Mouse (Mus musculus) forebrain, embryonic 13.5 days (tissue): ENCODE results near the gene Ift43. TPM values are rescaled to one million over a fixed set of nuclear protein-coding genes. Genes with fewer than 3 reads are reported as not detected.

Experiments
- ATAC-seq: fragments of 200-750 bp; cut with Nextera tagmentation; 2 replicates; pipeline ENCODE4 v1.8.0; 2017
- H3K27ac ChIP-seq: fragments of 300-500 bp; sonication (generic); 2 replicates; pipeline ENCODE4 v1.5.1; 2015; ENCODE audit warnings: inconsistent platforms, mild to moderate bottlenecking, moderate library complexity
- H3K27me3 ChIP-seq: fragments of 300-500 bp; sonication (generic); 2 replicates; pipeline ENCODE4 v1.6.1; 2015; ENCODE audit warnings: mild to moderate bottlenecking, inconsistent platforms
- H3K36me3 ChIP-seq: fragments of 300-500 bp; sonication (generic); 2 replicates; pipeline ENCODE4 v1.6.1; 2015; ENCODE audit warnings: mild to moderate bottlenecking, inconsistent platforms; ENCODE audit not compliant: poor library complexity, severe bottlenecking
- H3K4me1 ChIP-seq: fragments of 300-500 bp; sonication (generic); 2 replicates; pipeline ENCODE4 v1.6.1; 2015; ENCODE audit warnings: inconsistent platforms
- H3K4me2 ChIP-seq: fragments of 300-500 bp; sonication (generic); 2 replicates; pipeline ENCODE4 v1.6.1; 2015; ENCODE audit warnings: inconsistent platforms, mild to moderate bottlenecking, moderate library complexity
- H3K4me3 ChIP-seq: fragments of 300-500 bp; sonication (generic); 2 replicates; pipeline ENCODE4 v1.5.1; 2015; ENCODE audit warnings: mild to moderate bottlenecking, inconsistent platforms
- H3K9ac ChIP-seq: fragments of 300-500 bp; sonication (generic); 2 replicates; pipeline ENCODE4 v1.6.1; 2015; ENCODE audit warnings: mild to moderate bottlenecking, inconsistent platforms
- H3K9me3 ChIP-seq: fragments of 300-500 bp; sonication (generic); replicated peaks from 2 replicates; pipeline ENCODE4 v1.6.1; 2016; ENCODE audit warnings: inconsistent platforms
- WGBS: fragments of 180-500 bp; shearing (Covaris S2); methylation state at CpG from one replicate; pipeline ENCODE4 v1.1.7; 2015; 5-methylcytosine and 5-hydroxymethylcytosine counted together
- polyA plus RNA-seq: library from polyadenylated mRNA; unstranded; fragments of >200 nt; fragmentation: Nextera tagmentation; extraction: Ambion mirVana; gene quantifications from 2 replicates; pipeline ENCODE4 v1.2.1, GENCODE M21; 2015

Gene Ift43
- polyA plus RNA-seq, 1 experiment from 2014 or later = 104 TPM

GRCm38 (mm10) chr12:86079202-86079667 lies 3.1 kb upstream of the Ift43 start:
- Histone ChIP-seq H3K27me3 (peaks cover 24% of the 10 kb centered on the region), H3K9me3 (no peaks in the 10 kb centered on the region), H3K4me2 (peak overlapping the region; percentile 78), H3K9ac (peak overlapping the region; percentile 65), H3K36me3 (no peaks in the 10 kb centered on the region), H3K4me1 (peaks cover 33% of the 10 kb centered on the region), H3K27ac (peak overlapping the region; percentile 66), H3K4me3 (peak overlapping the region; percentile 49)
- WGBS = under 1% methylated on average over 31 of the region's 31 CpGs
- ATAC-seq = peak; percentile 79

DNA sequence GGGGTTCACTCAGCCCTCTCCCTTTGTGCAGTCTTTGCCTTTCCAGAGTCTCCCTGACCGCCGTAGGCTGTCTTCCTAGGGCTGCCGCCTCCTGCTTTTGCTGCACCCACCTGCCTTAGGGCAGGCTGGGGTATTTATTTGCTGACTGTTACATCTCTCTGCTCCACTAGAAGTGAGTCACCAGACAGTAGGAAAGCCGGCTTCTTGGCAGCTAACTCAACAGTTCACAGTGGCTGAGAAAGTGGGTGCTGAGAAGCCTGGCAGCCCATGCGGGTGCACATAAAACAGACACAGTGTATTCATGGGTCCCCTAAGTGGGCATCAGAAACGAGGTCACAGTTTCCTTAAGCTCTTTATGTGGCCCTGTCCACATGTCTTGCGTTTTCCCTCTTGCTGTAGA lies 3.5 kb downstream of the Ift43 start:
- H3K9ac ChIP-seq = no peak overlapping the region
- ATAC-seq = no peak
- H3K36me3 ChIP-seq = peaks cover 29% of the 10 kb centered on the region
- no peaks in the 10 kb centered on the region for H3K27me3 ChIP-seq
- 89% methylated on average over 7 of the region's 7 CpGs for WGBS
- H3K4me1 ChIP-seq = peaks cover 7% of the 10 kb centered on the region
- H3K4me2 ChIP-seq = no peak overlapping the region
- H3K4me3 ChIP-seq = no peak overlapping the region
- no peak overlapping the region for H3K27ac ChIP-seq
- no peaks in the 10 kb centered on the region for H3K9me3 ChIP-seq

DNA sequence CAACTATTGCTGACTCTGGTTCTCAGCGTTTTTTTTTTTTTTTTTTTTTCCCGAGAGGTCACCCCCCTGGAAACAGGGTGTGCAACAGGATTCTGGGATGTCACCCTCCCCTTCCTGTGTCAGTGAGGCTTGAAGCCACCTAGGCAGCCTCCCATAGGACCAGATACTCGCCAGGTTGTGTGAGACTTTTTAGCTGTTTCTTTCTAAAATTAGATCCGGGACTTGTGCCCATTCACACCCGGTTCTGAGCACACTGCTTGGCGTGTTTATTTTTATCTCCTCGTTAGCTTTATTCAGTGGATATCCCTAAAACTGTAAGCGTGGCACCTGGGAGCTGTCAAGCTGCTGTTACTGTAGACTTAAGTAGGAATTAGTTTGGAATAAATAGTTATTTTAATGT lies 4.2 kb downstream of the Ift43 start:
- Histone ChIP-seq H3K9ac (no peak overlapping the region), H3K27ac (no peak overlapping the region), H3K4me3 (no peak overlapping the region), H3K4me2 (no peak overlapping the region), H3K4me1 (peaks cover 7% of the 10 kb centered on the region), H3K36me3 (peaks cover 29% of the 10 kb centered on the region), H3K9me3 (no peaks in the 10 kb centered on the region), H3K27me3 (no peaks in the 10 kb centered on the region)
- ATAC-seq = no peak
- 66% methylated on average over 8 of the region's 8 CpGs for WGBS

DNA sequence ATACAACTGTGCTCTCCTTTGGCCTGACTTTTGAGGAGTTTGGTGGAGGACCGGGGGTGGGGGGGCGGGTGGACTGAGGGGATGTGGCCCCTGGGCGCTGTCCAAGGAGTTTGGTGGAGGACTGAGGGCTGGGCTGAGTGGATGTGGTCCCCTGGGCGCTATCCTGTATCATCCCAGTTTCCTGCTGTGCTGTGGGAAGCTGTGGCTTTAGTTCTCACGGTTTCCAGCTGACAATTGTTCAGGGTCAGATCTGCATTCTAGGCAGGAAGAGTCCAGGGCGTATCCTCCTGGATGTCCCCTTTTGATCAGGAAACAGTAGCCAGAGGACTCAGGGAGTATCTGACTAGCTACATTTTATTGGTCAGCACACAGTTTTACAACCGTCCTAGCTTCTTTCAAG lies 5.7 kb downstream of the Ift43 start:
- peaks cover 8% of the 10 kb centered on the region for H3K4me1 ChIP-seq
- no peak overlapping the region for H3K27ac ChIP-seq
- H3K9ac ChIP-seq = no peak overlapping the region
- H3K4me3 ChIP-seq = no peak overlapping the region
- 71% methylated on average over 7 of the region's 7 CpGs for WGBS
- H3K36me3 ChIP-seq = peaks cover 29% of the 10 kb centered on the region
- no peak for ATAC-seq
- H3K4me2 ChIP-seq = no peak overlapping the region
- H3K27me3 ChIP-seq = no peaks in the 10 kb centered on the region
- no peaks in the 10 kb centered on the region for H3K9me3 ChIP-seq

GRCm38 (mm10) chr12:86090764-86091163 lies 8.4 kb downstream of the Ift43 start:
- no peak for ATAC-seq
- peaks cover 3% of the 10 kb centered on the region; the same call in 1 of the 2 replicates for H3K4me1 ChIP-seq
- H3K4me2 ChIP-seq = no peak overlapping the region
- H3K27ac ChIP-seq = no peak overlapping the region
- H3K9me3 ChIP-seq = no peaks in the 10 kb centered on the region
- no peak overlapping the region for H3K9ac ChIP-seq
- H3K36me3 ChIP-seq = peaks cover 30% of the 10 kb centered on the region
- H3K27me3 ChIP-seq = no peaks in the 10 kb centered on the region
- no peak overlapping the region for H3K4me3 ChIP-seq
- WGBS = 69% methylated on average over 4 of the region's 4 CpGs

DNA sequence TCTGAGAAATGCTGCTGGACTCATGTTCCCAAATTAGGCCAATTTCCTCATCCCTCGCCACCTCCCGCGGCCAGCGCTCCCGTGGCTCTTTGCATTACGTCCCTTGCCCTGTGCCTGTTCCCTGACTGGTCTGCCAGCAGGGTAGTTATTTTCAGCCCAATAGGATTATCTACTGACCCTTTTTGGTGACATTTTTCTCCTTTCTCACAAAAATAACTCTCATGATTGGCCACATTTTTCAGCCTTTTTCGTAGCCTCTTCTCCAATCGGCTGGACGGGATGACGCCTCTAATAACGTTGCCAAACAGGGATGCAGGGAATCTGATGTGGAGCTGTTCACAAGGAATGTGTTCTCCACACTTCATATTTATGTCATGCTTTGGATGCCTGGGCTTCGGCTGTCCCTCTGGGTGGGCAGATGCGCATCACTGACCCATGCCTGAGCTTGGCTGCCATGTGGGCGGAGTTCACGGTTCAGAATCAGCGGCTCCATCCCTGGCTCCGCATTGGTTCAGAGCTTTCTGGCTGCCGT lies 9.3 kb downstream of the Ift43 start:
- Histone ChIP-seq H3K27me3 (no peaks in the 10 kb centered on the region), H3K36me3 (peaks cover 21% of the 10 kb centered on the region), H3K27ac (no peak overlapping the region), H3K9me3 (no peaks in the 10 kb centered on the region), H3K4me3 (no peak overlapping the region), H3K4me1 (peaks cover 3% of the 10 kb centered on the region; the same call in 1 of the 2 replicates), H3K9ac (no peak overlapping the region), H3K4me2 (0 out of 2 replicates have a peak overlapping the region, but pooled peaks have one; percentile 5)
- ATAC-seq = no peak
- 31% methylated on average over 18 of the region's 18 CpGs for WGBS

- 95% methylated on average over 4 of the region's 4 CpGs for WGBS
- ATAC-seq = no peak
- no peak overlapping the region for H3K4me2 ChIP-seq
- H3K27ac ChIP-seq = no peak overlapping the region
- H3K36me3 ChIP-seq = peaks cover 20% of the 10 kb centered on the region
- H3K9ac ChIP-seq = no peak overlapping the region
- no peaks in the 10 kb centered on the region for H3K9me3 ChIP-seq
- peaks cover 3% of the 10 kb centered on the region; the same call in 1 of the 2 replicates for H3K4me1 ChIP-seq
- no peak overlapping the region for H3K4me3 ChIP-seq
- H3K27me3 ChIP-seq = no peaks in the 10 kb centered on the region
Measured at GRCm38 (mm10) chr12:86094075-86094474, 11.7 kb downstream of the Ift43 start.

DNA sequence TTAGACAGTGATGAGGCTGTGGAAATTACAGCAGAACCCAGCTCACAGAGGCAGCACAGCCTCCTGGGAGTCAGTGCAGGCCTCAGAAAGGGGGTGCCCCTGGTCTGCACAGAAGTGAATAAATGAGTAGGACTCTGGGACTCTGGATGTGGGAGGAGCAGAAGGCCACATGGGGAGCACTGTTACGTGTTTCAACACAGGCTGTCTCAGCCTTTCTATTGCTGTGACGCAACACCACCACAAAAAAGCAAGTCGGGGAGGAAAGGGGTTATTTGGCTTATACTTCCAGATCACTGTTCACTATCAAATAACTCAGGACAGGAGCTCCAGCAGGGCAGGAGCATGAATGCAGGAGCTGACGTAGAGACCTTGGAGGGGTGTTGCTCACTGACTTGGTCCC lies 13.5 kb downstream of the Ift43 start:
- WGBS = 90% methylated on average over 4 of the region's 4 CpGs
- Histone ChIP-seq H3K9ac (no peak overlapping the region), H3K27me3 (no peaks in the 10 kb centered on the region), H3K4me2 (no peak overlapping the region), H3K36me3 (peaks cover 11% of the 10 kb centered on the region), H3K4me1 (peaks cover 3% of the 10 kb centered on the region; the same call in 1 of the 2 replicates), H3K9me3 (no peaks in the 10 kb centered on the region), H3K4me3 (no peak overlapping the region), H3K27ac (no peak overlapping the region)
- no peak for ATAC-seq

- peaks cover 11% of the 10 kb centered on the region for H3K36me3 ChIP-seq
- no peaks in the 10 kb centered on the region for H3K9me3 ChIP-seq
- 72% methylated on average over 11 of the region's 11 CpGs for WGBS
- no peak overlapping the region for H3K27ac ChIP-seq
- H3K27me3 ChIP-seq = no peaks in the 10 kb centered on the region
- H3K4me1 ChIP-seq = peaks cover 3% of the 10 kb centered on the region
- no peak overlapping the region for H3K4me3 ChIP-seq
- H3K4me2 ChIP-seq = no peak overlapping the region
- no peak overlapping the region for H3K9ac ChIP-seq
- no peak for ATAC-seq
Measured at GRCm38 (mm10) chr12:86097781-86098180, 15.4 kb downstream of the Ift43 start.

DNA sequence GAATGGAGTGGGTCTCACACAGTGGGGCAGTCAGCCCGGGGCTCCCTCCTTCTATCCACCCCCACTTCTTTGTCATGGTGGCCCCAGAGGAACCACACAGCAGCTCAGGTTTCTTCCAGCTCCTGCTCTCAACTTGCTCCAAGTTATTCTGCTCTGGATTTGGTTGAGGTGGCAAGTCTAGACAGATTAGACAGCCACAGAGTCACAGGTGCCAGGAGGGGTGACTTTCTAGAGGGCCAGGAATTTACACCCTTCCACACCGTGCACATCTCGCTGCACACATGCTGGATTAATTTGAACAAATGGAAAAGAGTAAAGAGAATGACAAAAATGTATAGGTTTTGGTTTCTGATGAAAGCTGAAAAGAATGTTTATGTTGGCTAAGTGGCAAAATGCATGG lies 18.4 kb downstream of the Ift43 start:
- no peak for ATAC-seq
- no peak overlapping the region for H3K4me3 ChIP-seq
- H3K27me3 ChIP-seq = no peaks in the 10 kb centered on the region
- H3K9ac ChIP-seq = no peak overlapping the region
- WGBS = 92% methylated on average over 3 of the region's 3 CpGs
- 0 out of 2 replicates have a peak, but pooled peaks cover 7% of the 10 kb centered on the region for H3K36me3 ChIP-seq
- no peaks in the 10 kb centered on the region for H3K9me3 ChIP-seq
- no peak overlapping the region for H3K27ac ChIP-seq
- peaks cover 20% of the 10 kb centered on the region for H3K4me1 ChIP-seq
- no peak overlapping the region for H3K4me2 ChIP-seq

DNA sequence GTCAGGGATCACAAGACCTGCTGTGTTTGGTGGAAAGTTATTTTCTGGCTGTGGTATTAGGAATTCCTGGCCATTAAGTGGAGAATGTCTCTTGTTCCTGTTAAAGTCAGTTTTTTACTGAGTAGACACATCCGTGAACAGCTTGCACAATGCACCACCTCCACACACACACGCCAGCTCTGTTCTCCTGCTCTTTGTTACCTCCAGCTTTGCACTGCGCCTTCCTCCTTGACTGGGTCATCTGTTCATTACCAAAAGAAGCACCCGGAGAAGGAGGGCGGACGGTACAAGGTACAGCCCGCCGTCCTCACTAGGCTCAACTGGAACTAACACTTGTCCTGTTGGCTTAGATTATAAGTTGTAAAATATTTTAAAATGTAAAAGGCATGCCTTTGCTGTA lies 20.3 kb downstream of the Ift43 start:
- no peak overlapping the region for H3K4me3 ChIP-seq
- H3K4me2 ChIP-seq = no peak overlapping the region
- H3K27me3 ChIP-seq = no peaks in the 10 kb centered on the region
- H3K9me3 ChIP-seq = no peaks in the 10 kb centered on the region
- no peak for ATAC-seq
- peaks cover 20% of the 10 kb centered on the region for H3K4me1 ChIP-seq
- 70% methylated on average over 8 of the region's 8 CpGs for WGBS
- H3K36me3 ChIP-seq = 0 out of 2 replicates have a peak, but pooled peaks cover 7% of the 10 kb centered on the region
- H3K27ac ChIP-seq = no peak overlapping the region
- H3K9ac ChIP-seq = no peak overlapping the region

GRCm38 (mm10) chr12:86103391-86103790 lies 21.1 kb downstream of the Ift43 start:
- H3K9ac ChIP-seq = peak overlapping the region; percentile 39; the same call in 1 of the 2 replicates
- peaks cover 20% of the 10 kb centered on the region for H3K4me1 ChIP-seq
- ATAC-seq = no peak; the same call in 1 of the 2 replicates
- no peak overlapping the region for H3K4me3 ChIP-seq
- H3K36me3 ChIP-seq = 0 out of 2 replicates have a peak, but pooled peaks cover 9% of the 10 kb centered on the region
- H3K27ac ChIP-seq = no peak overlapping the region
- 14% methylated on average over 11 of the region's 11 CpGs for WGBS
- 0 out of 2 replicates have a peak overlapping the region, but pooled peaks have one; percentile 0 for H3K4me2 ChIP-seq
- no peaks in the 10 kb centered on the region for H3K27me3 ChIP-seq
- no peaks in the 10 kb centered on the region for H3K9me3 ChIP-seq

DNA sequence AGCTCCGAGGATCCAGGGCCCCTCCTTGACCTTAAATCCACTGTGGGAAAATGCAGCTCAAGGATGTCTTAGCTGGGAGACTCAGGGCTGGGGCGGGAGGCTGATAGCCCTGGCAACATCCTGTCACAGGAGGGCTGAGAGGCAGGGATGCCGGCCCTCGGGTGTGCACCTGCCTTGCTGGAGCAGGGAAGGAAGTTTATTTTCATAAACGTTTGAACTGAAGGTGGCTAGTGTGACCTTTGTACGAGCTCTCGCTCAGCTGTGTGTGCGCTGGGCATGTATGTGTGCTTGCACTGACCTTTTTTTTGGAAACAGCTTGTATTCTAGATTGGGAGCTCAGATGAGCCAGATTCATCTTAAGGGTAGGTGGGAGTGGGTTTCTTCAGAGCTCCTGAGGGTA lies 21.5 kb downstream of the Ift43 start:
- peak overlapping the region; percentile 39; the same call in 1 of the 2 replicates for H3K9ac ChIP-seq

More for the DNA sequence above, 21.5 kb downstream of the Ift43 start:
- WGBS = 41% methylated on average over 8 of the region's 8 CpGs
- peaks cover 20% of the 10 kb centered on the region for H3K4me1 ChIP-seq
- 0 out of 2 replicates have a peak overlapping the region, but pooled peaks have one; percentile 0 for H3K4me2 ChIP-seq
- no peak overlapping the region for H3K4me3 ChIP-seq
- ATAC-seq = no peak
- no peak overlapping the region for H3K27ac ChIP-seq
- no peaks in the 10 kb centered on the region for H3K9me3 ChIP-seq
- 0 out of 2 replicates have a peak, but pooled peaks cover 7% of the 10 kb centered on the region for H3K36me3 ChIP-seq
- H3K27me3 ChIP-seq = no peaks in the 10 kb centered on the region
